Mouse (Mus musculus) urinary bladder, postnatal 4 days (tissue): Measurements from ENCODE around the gene Dlg2.

ENCODE experiments used
- DNase-seq, 2 experiments: peaks; one replicate each; pipeline ENCODE4 v3.0.0; 2021 to 2022; ENCODE audit warnings: low spot score in 2 of 2

The Dlg2 gene

GRCm38 (mm10) chr7:90539481-90540402, 63.3 kb downstream of the Dlg2 start:
- DNase-seq, result no peak

- no peak for DNase-seq
These were observed 64.4 kb downstream of the Dlg2 start for GRCm38 (mm10) chr7:90540811-90541323.

GRCm38 (mm10) chr7:90553399-90553798, 76.9 kb downstream of the Dlg2 start:
- DNase-seq, result no peak

DNA sequence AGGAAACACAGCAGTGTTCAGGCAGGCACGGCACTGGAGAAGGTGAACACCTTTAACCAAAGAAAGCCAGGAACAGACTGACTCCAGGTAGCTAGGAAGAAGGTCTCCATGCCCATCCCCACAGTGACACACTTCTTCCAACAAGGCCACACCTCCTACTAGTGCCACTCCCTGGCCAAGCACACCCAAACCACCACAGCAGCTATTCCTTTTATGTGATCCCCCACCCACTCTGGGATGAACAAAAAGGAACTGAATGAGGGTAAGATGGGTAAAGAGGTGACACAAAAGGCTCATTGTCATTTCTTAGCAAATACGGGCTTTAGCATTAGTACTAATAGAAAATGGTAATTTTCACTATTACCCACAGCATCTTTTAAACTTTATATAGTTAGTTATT, 77.9 kb downstream of the Dlg2 start:
- DNase-seq, result no peak

DNA sequence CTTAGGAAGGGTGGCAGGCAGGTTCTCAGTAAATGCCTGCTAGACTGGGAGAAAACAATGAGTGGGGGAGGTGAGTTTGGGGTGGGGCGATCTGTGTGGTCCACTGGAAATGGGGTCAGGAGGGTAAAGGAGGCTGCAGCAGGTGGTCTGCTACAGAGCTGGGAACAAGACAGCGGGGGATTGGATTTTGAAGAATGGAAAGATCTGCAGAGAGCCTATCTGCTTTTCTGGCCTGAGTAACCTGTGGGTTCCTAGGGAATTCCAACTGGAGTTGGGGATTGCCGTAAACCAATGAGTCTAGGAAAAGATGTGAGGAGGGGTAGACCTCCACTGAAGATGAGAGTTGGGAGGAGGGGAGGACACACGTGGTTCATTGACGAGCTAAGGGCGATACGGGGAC, 92.7 kb downstream of the Dlg2 start:
- DNase-seq, result no peak

DNA sequence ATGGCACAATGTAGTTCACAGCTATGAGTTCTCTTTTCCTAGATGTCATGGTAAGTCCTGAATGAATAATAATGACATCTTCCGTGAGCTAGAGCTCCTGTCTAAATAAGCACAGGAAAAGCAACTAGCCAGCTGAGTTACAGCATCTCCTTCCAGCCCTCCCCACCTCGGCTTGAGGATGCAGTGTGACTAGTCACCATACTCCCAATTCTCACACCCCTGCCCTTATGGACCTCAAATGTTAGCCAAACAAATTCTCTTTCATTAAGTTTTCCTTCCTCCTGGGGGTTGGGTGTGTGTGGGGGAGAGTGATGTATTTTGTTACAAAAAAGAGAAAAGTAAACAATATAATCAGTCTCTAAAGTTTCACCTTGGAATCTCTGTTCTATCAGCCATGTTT, 111.3 kb downstream of the Dlg2 start:
- no peak for DNase-seq

- no peak for DNase-seq
These were observed 111.8 kb downstream of the Dlg2 start for GRCm38 (mm10) chr7:90588318-90588717.

DNA sequence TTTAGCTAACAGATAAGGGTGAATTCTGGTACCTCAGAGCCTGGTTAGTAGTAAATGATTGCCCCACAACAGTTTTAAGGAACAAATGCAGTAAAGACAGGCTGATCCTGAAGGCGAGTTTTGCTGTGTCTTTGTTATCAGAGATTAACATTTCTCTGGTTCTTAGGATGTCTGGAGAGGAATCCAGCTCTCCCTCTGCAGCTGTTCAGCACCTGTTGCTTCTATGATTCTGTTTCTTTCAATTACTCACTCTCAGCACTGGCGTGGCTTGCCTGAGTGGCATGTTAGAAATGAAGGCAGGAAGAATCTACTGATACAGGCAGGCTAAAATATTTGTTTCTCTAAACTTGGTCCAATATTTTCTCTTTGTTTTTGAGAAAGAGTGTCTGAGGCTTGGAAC, 133.3 kb downstream of the Dlg2 start:
- DNase-seq, result no peak

DNA sequence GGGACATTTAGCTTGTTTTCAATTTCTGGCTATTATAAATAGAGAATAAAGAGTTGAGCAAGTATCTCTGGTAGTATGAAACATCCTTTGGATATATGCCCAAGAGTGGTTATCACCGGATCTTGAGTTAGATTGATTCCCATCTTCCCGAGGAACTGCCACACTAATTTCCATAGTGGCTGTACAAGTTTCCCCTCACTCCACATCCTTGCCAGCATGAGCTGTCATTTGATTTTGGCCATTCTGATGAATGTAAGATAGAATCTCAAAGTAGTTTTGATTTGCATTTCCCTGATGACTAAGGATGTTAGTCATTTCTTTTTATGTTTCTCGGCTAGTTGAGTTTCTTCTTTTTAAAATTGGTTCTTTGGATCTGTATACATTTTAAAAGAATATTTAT, 154.1 kb downstream of the Dlg2 start:
- DNase-seq, result no peak

- DNase-seq, result no peak
These were observed 173.0 kb downstream of the Dlg2 start for GRCm38 (mm10) chr7:90649512-90649911.

- no peak for DNase-seq
These were observed 174.7 kb downstream of the Dlg2 start for GRCm38 (mm10) chr7:90651128-90651527.

DNA sequence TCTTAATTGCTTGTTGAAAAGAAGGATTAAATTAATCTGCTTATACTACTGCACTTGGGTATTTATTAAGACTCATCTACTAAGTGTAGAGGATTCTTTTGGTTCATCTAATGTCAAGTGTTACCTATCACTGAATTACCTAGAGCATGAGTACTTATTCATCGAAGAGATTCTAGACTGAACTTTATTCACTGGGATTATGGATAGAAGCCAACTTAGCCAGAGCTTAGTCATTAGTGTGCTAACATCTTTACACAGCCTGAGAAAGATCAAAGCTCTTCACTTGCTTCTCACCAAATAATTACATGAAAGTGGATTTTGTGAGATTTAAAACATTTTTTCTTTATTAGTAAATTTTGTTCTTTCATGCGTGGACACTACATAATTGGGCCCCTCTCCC, 175.1 kb downstream of the Dlg2 start:
- no peak for DNase-seq

DNA sequence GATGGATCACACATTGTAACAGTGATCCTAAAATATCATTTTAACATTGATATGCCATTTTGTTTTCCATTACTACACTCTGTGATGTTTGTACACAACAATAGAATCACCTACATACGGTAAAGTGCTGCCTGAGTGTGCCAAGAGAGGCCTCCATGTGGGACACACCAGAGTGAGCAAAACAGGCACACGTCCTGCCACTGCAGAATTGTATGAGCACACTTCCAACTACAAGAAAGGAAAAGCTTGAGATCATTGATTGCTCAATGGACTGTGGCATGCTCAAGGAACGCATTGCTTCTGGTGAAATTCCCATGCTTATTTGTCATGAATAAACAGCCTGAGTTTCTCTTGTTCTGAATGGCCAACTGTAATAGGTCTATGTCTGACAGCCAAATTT, 182.1 kb downstream of the Dlg2 start:
- no peak for DNase-seq

DNA sequence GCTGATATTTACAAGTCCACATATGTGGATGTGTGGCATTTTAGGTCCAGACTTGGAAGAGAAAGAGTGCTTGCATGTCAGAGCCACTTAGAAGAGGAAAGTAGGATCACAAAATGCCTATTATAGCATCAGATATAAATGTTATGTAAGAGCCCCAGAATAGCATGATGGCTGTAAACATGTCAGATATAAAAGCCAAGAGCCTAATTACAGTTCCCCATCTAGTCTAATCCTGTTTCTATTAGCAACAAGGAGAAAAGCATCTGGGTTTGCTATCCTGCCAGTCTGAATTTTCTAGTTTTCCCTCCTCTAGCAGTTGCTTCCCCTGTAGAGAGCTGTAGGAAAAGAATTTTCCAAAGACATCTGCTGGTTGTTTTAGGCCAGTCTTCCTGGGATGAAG, 217.6 kb downstream of the Dlg2 start:
- DNase-seq, result no peak

DNA sequence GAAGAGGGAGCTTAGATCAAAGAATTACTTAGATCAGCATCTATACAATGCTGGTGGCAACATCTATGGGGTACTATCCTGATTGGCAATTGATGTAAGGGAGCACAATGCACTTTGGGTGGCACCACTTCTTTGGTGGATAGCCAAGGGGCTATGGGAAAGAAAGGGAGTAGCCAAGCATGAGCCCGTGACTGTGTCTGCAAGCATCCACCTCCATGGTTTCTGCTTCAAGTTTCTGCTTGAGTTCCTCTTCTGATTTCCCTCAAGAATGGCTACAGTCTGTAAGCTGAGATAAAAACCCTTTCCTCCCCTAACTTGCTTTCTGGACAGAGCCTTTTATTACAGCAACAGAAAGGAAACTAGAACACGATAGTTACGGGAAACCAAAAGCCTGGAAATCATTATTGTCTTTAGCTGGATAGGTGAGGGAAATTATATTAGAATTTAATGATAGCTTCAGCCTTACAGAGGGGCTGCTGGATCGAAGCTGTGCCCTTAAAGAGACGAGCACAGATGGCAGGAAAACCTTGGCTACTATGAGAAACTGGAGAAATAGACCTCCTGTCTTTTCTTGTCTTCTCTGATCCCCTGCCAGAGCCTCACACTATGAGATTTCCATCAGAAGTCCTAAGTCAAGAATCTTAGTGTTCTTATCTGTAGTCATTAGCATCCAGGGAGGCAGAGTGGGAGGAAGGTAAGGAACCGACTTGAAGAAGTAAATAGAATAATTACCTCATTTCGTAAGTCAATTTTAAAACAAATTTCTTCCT, 219.9 kb downstream of the Dlg2 start:
- DNase-seq, result no peak

- DNase-seq, result no peak
These were observed 226.8 kb downstream of the Dlg2 start for GRCm38 (mm10) chr7:90703163-90703852.

GRCm38 (mm10) chr7:90703951-90704350, 227.5 kb downstream of the Dlg2 start:
- DNase-seq, result no peak

DNA sequence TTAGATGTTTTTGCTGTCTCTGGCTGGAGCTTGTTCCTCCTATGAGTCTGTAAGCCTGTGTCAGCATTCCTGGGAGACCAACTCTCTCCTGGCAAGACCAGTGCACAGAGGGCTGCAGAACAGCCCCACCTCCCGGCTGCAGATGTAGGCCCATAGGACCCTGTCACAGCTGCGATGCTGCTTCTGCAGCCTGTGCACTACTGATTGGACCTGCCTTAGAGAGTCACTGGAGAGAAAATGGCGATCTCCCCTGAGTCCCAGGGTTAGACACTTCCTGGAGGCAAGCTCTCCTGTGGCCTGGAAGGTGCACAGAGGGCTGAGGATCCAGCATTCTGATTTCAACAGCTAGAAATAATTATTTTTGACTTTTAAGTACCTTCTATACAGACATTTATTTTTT, 257.6 kb downstream of the Dlg2 start:
- no peak for DNase-seq

- DNase-seq, result no peak
These were observed 259.9 kb downstream of the Dlg2 start for GRCm38 (mm10) chr7:90736369-90736768.

DNA sequence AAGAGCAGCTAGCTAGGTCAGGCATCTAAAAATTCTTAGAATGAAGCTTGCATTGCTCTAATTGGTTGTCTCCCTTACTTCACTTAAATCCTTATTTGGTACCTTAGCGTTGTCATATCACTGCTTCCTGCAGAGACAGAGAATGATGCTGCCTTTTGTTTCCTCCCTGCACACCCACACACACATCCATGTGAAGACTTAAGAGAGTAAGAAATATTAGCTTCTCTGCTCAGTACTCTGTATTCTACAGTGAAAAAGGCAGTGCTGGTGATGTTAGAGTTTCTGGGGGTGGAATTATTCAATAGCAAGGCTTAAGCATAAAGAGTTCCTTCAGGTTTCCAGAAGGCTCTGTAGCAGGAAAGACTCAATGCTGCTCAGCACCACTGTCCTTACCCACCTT, 272.2 kb downstream of the Dlg2 start:
- DNase-seq, result no peak

DNA sequence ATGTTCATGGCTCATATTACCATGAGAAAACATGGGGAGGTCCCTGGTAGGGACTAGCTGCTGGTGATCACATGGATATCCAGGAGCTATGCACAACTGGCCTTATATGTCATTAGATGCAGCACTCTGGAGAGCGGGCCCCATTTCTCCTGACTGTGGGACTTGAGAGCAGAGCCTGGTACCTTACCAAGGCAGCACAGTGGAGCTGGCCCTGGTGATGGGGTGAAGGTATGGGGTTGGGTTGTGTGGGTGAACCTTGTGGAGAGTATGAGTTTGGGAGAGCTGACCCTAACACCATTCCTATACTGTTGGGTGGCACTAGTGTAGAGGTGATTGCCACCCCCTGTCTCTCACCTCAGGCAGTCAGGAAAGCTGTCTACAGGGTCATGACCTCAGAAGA, 311.5 kb downstream of the Dlg2 start:
- no peak for DNase-seq

DNA sequence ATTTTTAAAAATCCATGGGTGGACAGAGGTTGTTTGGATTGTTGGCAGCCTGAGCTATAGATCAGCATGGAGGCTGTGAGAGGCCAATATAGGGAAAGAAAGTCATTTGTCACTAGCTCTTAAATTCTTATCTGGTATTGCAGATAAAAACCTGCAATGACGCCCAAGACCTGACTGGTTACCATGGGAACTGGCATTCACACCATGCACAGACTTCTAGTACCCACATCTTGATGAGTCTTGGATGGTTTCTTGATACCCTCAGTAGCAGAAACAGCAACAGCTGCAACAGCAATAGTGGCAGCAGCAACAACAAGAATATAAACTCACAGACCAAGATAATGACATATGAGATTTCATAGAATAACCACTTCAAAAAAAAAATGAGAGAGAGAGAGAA, 315.1 kb downstream of the Dlg2 start:
- DNase-seq, result no peak
